Mouse (Mus musculus) midbrain, embryonic 11.5 days (tissue): ENCODE results near the gene AC153137.1. TPM values are rescaled to one million over a fixed set of nuclear protein-coding genes. Genes with fewer than 3 reads are reported as not detected.
A peak's percentile ranks its signal among the peaks of the same experiment; 100 is the strongest.

Experiments
- ATAC-seq: fragments of 200-750 bp; cut with Nextera tagmentation; 2 replicates; pipeline ENCODE4 v1.8.0; 2017; ENCODE audit warnings: moderate TSS enrichment, moderate library complexity; ENCODE audit not compliant: low FRiP score
- DNase-seq: peaks from one replicate; pipeline ENCODE4 v3.0.0; 2015; ENCODE audit warnings: low spot score; ENCODE audit errors: missing footprints
- H3K27ac ChIP-seq: fragments of 300-500 bp; sonication (generic); 2 replicates; pipeline ENCODE4 v1.5.1; 2014; ENCODE audit warnings: low read depth, low read length
- H3K27me3 ChIP-seq: fragments of 300-500 bp; sonication (generic); 2 replicates; pipeline ENCODE4 v1.6.1; 2014; ENCODE audit warnings: mild to moderate bottlenecking, low read length, moderate library complexity, mixed read lengths; ENCODE audit not compliant: control insufficient read depth, insufficient read depth
- H3K36me3 ChIP-seq: fragments of 300-500 bp; sonication (generic); 2 replicates; pipeline ENCODE4 v1.6.1; 2014; ENCODE audit warnings: mild to moderate bottlenecking, low read length, moderate library complexity, mixed read lengths; ENCODE audit not compliant: control insufficient read depth, insufficient read depth
- H3K4me1 ChIP-seq: fragments of 300-500 bp; sonication (generic); 2 replicates; pipeline ENCODE4 v1.6.1; 2014; ENCODE audit warnings: low read length; ENCODE audit not compliant: control insufficient read depth, insufficient read depth
- H3K4me2 ChIP-seq: fragments of 300-500 bp; sonication (generic); 2 replicates; pipeline ENCODE4 v1.6.1; 2014; ENCODE audit warnings: mild to moderate bottlenecking, moderate library complexity
- H3K4me3 ChIP-seq: fragments of 300-500 bp; sonication (generic); 2 replicates; pipeline ENCODE4 v1.5.1; 2014; ENCODE audit warnings: low read depth, low read length
- H3K9ac ChIP-seq: fragments of 300-500 bp; sonication (generic); 2 replicates; pipeline ENCODE4 v1.6.1; 2014; ENCODE audit warnings: low read length
- H3K9me3 ChIP-seq: fragments of 300-500 bp; sonication (generic); 2 replicates; pipeline ENCODE4 v1.6.1; 2016; ENCODE audit warnings: low read length; ENCODE audit not compliant: control insufficient read depth
- WGBS: fragments of 180-500 bp; shearing (Covaris S2); extraction: QIAGEN DNeasy Blood & Tissue Kit; methylation state at CpG from one replicate; pipeline ENCODE4 v1.1.7; 2014; 5-methylcytosine and 5-hydroxymethylcytosine counted together
- polyA plus RNA-seq: library from polyadenylated mRNA; unstranded; fragments of >200 nt; fragmentation: Nextera tagmentation; extraction: Ambion mirVana; gene quantifications from 2 replicates; pipeline ENCODE4 v1.2.1, GENCODE M21; 2014

AC153137.1 gene
- polyA plus RNA-seq, 1 experiment from 2014 or later: not detected

DNA sequence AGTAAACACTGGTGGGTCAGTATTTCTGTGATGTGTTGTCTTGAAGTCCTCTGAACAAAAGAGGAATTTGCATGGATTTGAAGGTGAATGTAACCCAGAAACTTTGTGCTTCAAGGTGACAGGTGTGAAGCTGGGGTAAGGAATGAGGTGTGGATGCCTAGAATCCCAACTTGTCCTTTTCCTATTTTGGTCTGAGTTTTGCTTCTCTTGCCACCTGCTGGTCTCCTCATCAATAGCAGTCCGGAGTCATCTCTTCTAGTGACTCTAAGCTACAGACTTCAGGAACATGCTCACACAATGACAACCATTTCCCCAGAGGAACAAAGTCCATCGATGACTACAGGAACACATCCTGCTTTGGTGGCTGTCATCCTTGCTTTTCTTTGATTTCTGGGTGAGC is 46.9 kb downstream of the AC153137.1 start:
- 61% methylated on average over 2 of the region's 2 CpGs for WGBS
- Histone ChIP-seq H3K4me2 (no peak overlapping the region), H3K4me3 (no peak overlapping the region), H3K9me3 (no peaks in the 10 kb centered on the region), H3K4me1 (no peaks in the 10 kb centered on the region), H3K36me3 (no peaks in the 10 kb centered on the region), H3K27ac (no peak overlapping the region), H3K9ac (no peak overlapping the region), H3K27me3 (no peaks in the 10 kb centered on the region)
- DNase-seq (no peak), ATAC-seq (no peak)

DNA sequence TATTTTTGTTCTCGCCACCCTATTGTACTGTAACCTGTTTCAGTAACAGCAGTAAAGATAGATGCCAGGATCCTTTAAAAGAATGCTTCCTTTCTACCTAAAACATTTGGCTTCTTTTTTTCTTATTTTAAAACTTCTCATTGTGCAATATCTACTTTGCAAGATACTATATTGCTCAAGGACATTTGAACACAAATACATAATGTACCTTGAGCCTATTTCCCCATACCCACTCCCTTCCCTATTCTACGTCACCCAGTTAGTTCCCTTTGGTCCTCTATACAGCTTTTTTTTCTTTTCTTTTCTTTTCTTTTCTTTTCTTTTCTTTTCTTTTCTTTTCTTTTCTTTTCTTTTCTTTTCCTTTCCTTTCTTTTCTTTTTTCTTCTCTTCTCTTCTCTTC is 47.6 kb downstream of the AC153137.1 start:
- Histone ChIP-seq H3K27me3 (no peaks in the 10 kb centered on the region), H3K4me3 (no peak overlapping the region), H3K4me2 (no peak overlapping the region), H3K27ac (no peak overlapping the region), H3K9me3 (no peaks in the 10 kb centered on the region), H3K36me3 (no peaks in the 10 kb centered on the region), H3K4me1 (no peaks in the 10 kb centered on the region), H3K9ac (no peak overlapping the region)
- DNase-seq (peak; percentile 12), ATAC-seq (no peak)
- 80% methylated on average over 2 of the region's 2 CpGs for WGBS

Other genes with a start within 250 kb of the AC153137.1 start
- gene Phf3, start 104.0 kb downstream of the AC153137.1 start, polyA plus RNA-seq: 37.8 and 44.0 TPM in 2 replicates
- not detected in 2 replicates for gene Lgsn, start 198.4 kb upstream of the AC153137.1 start, polyA plus RNA-seq
- not detected in 2 replicates for gene 4931428L18Rik, start 244.7 kb upstream of the AC153137.1 start, polyA plus RNA-seq
- gene Pih1d3, start 244.9 kb upstream of the AC153137.1 start, polyA plus RNA-seq: not detected in 2 replicates